Mouse (Mus musculus): ENCODE results near the gene Jak2. TPM values are rescaled to one million over a fixed set of nuclear protein-coding genes. Genes with fewer than 3 reads are reported as not detected.

Gene Jak2
- polyA plus RNA-seq (2016; fragmentation: Nextera tagmentation; extraction: Ambion mirVana) = 6.9 and 7.0 TPM in 2 replicates

- DNase-seq (ENCODE audit: low spot score) = peak; percentile 88
- peaks cover 62% of the 10 kb centered on the region for H3K4me1 ChIP-seq (replicated peaks)
- under 1% methylated on average over 112 of the region's 114 CpGs for WGBS
- H3K9me3 ChIP-seq = no peaks in the 10 kb centered on the region
- H3K4me3 ChIP-seq = peak within 1 kb of the TSS; percentile 90
- H3K27ac ChIP-seq = peak within 1 kb of the TSS; percentile 97
- H3K27me3 ChIP-seq (ENCODE audit: insufficient read depth, poor library complexity, severe bottlenecking) = no peaks in the 10 kb centered on the region
- no peaks in the 10 kb centered on the region for H3K36me3 ChIP-seq
Observed at GRCm38 (mm10) chr19:29251191-29251957, at the start of gene Jak2. Gene Jak2 (plus strand): TSS chr19:29251828.

- H3K4me3 ChIP-seq = no peak overlapping the region
- H3K4me1 ChIP-seq (replicated peaks) = no peaks in the 10 kb centered on the region
- DNase-seq (ENCODE audit: low spot score) = no peak
- H3K27ac ChIP-seq = no peak overlapping the region
- WGBS = 59% methylated on average over 2 of the region's 2 CpGs
- H3K36me3 ChIP-seq = no peaks in the 10 kb centered on the region
- H3K27me3 ChIP-seq (ENCODE audit: insufficient read depth, poor library complexity, severe bottlenecking) = no peaks in the 10 kb centered on the region
- H3K9me3 ChIP-seq = 0 out of 2 replicates have a peak, but pooled peaks cover 4% of the 10 kb centered on the region
Observed at GRCm38 (mm10) chr19:29203337-29203736, 48.3 kb upstream of the Jak2 start.

GRCm38 (mm10) chr19:29204583-29204982, 47.0 kb upstream of the Jak2 start:
- no peak overlapping the region for H3K4me3 ChIP-seq
- no peaks in the 10 kb centered on the region for H3K4me1 ChIP-seq (replicated peaks)
- 0 out of 2 replicates have a peak, but pooled peaks cover 4% of the 10 kb centered on the region for H3K9me3 ChIP-seq
- no peaks in the 10 kb centered on the region for H3K36me3 ChIP-seq
- WGBS = 74% methylated on average over 4 of the region's 4 CpGs
- H3K27ac ChIP-seq = no peak overlapping the region
- no peaks in the 10 kb centered on the region for H3K27me3 ChIP-seq (ENCODE audit: insufficient read depth, poor library complexity, severe bottlenecking)
- no peak for DNase-seq (ENCODE audit: low spot score)

- WGBS = 81% methylated on average over 2 of the region's 2 CpGs
- no peak for DNase-seq (ENCODE audit: low spot score)
- no peaks in the 10 kb centered on the region for H3K27me3 ChIP-seq (ENCODE audit: insufficient read depth, poor library complexity, severe bottlenecking)
Observed at GRCm38 (mm10) chr19:29205267-29205666, 46.4 kb upstream of the Jak2 start.

GRCm38 (mm10) chr19:29209898-29210297, 41.7 kb upstream of the Jak2 start:
- 93% methylated on average over 7 of the region's 7 CpGs for WGBS
- Histone ChIP-seq H3K9me3 (no peaks in the 10 kb centered on the region), H3K27ac (no peak overlapping the region), H3K36me3 (no peaks in the 10 kb centered on the region), H3K4me1 (replicated peaks) (no peaks in the 10 kb centered on the region), H3K4me3 (no peak overlapping the region), H3K27me3 (ENCODE audit: insufficient read depth, poor library complexity, severe bottlenecking) (no peaks in the 10 kb centered on the region)
- DNase-seq (ENCODE audit: low spot score) = no peak

More at GRCm38 (mm10) chr19:29205267-29205666, 46.4 kb upstream of the Jak2 start:
- Histone ChIP-seq H3K4me3 (no peak overlapping the region), H3K36me3 (no peaks in the 10 kb centered on the region), H3K27ac (no peak overlapping the region), H3K4me1 (replicated peaks) (no peaks in the 10 kb centered on the region), H3K9me3 (0 out of 2 replicates have a peak, but pooled peaks cover 4% of the 10 kb centered on the region)

- no peak overlapping the region for H3K27ac ChIP-seq
- H3K4me3 ChIP-seq = no peak overlapping the region
- no peaks in the 10 kb centered on the region for H3K9me3 ChIP-seq
- no peaks in the 10 kb centered on the region for H3K36me3 ChIP-seq
- no peaks in the 10 kb centered on the region for H3K27me3 ChIP-seq (ENCODE audit: insufficient read depth, poor library complexity, severe bottlenecking)
- H3K4me1 ChIP-seq (replicated peaks) = no peaks in the 10 kb centered on the region
- WGBS = 92% methylated on average over 9 of the region's 9 CpGs
- DNase-seq (ENCODE audit: low spot score) = no peak
Observed at GRCm38 (mm10) chr19:29210319-29210718, 41.3 kb upstream of the Jak2 start.

GRCm38 (mm10) chr19:29215811-29216509, 35.7 kb upstream of the Jak2 start:
- DNase-seq (ENCODE audit: low spot score) = no peak
- 53% methylated on average over 8 of the region's 8 CpGs for WGBS
- no peaks in the 10 kb centered on the region for H3K27me3 ChIP-seq (ENCODE audit: insufficient read depth, poor library complexity, severe bottlenecking)
- no peaks in the 10 kb centered on the region for H3K9me3 ChIP-seq
- no peak overlapping the region for H3K27ac ChIP-seq
- no peaks in the 10 kb centered on the region for H3K36me3 ChIP-seq
- H3K4me3 ChIP-seq = no peak overlapping the region
- no peaks in the 10 kb centered on the region; the same call in 1 of the 2 replicates for H3K4me1 ChIP-seq (replicated peaks)

- no peaks in the 10 kb centered on the region for H3K4me1 ChIP-seq (replicated peaks)
- no peaks in the 10 kb centered on the region for H3K36me3 ChIP-seq
- WGBS = 86% methylated on average over 4 of the region's 4 CpGs
- H3K27me3 ChIP-seq (ENCODE audit: insufficient read depth, poor library complexity, severe bottlenecking) = no peaks in the 10 kb centered on the region
- H3K9me3 ChIP-seq = no peaks in the 10 kb centered on the region
- H3K4me3 ChIP-seq = no peak overlapping the region
- DNase-seq (ENCODE audit: low spot score) = no peak
- no peak overlapping the region for H3K27ac ChIP-seq
Observed at GRCm38 (mm10) chr19:29221867-29222266, 29.8 kb upstream of the Jak2 start.

GRCm38 (mm10) chr19:29224968-29225367, 26.7 kb upstream of the Jak2 start:
- H3K4me1 ChIP-seq (replicated peaks) = no peaks in the 10 kb centered on the region
- peaks cover 6% of the 10 kb centered on the region; the same call in 1 of the 2 replicates for H3K27me3 ChIP-seq (ENCODE audit: insufficient read depth, poor library complexity, severe bottlenecking)
- no peak for DNase-seq (ENCODE audit: low spot score)
- no peaks in the 10 kb centered on the region for H3K9me3 ChIP-seq
- H3K27ac ChIP-seq = no peak overlapping the region
- H3K4me3 ChIP-seq = no peak overlapping the region
- no peaks in the 10 kb centered on the region for H3K36me3 ChIP-seq

- 84% methylated on average over 1 of the region's 1 CpGs for WGBS
- H3K4me3 ChIP-seq = no peak overlapping the region
- no peak overlapping the region for H3K27ac ChIP-seq
- no peaks in the 10 kb centered on the region for H3K4me1 ChIP-seq (replicated peaks)
- H3K27me3 ChIP-seq (ENCODE audit: insufficient read depth, poor library complexity, severe bottlenecking) = peaks cover 8% of the 10 kb centered on the region; the same call in 1 of the 2 replicates
- H3K9me3 ChIP-seq = no peaks in the 10 kb centered on the region
- no peak for DNase-seq (ENCODE audit: low spot score)
- H3K36me3 ChIP-seq = no peaks in the 10 kb centered on the region
Observed at GRCm38 (mm10) chr19:29226996-29227395, 24.6 kb upstream of the Jak2 start.

- Histone ChIP-seq H3K4me1 (replicated peaks) (no peaks in the 10 kb centered on the region), H3K4me3 (no peak overlapping the region), H3K27ac (no peak overlapping the region), H3K9me3 (no peaks in the 10 kb centered on the region), H3K36me3 (no peaks in the 10 kb centered on the region), H3K27me3 (ENCODE audit: insufficient read depth, poor library complexity, severe bottlenecking) (peaks cover 8% of the 10 kb centered on the region; the same call in 1 of the 2 replicates)
- DNase-seq (ENCODE audit: low spot score) = no peak
- 71% methylated on average over 9 of the region's 9 CpGs for WGBS
Observed at GRCm38 (mm10) chr19:29227941-29228590, 23.6 kb upstream of the Jak2 start.

- Histone ChIP-seq H3K36me3 (no peaks in the 10 kb centered on the region), H3K4me1 (replicated peaks) (peaks cover 2% of the 10 kb centered on the region), H3K27me3 (ENCODE audit: insufficient read depth, poor library complexity, severe bottlenecking) (peaks cover 8% of the 10 kb centered on the region; the same call in 1 of the 2 replicates), H3K9me3 (no peaks in the 10 kb centered on the region), H3K4me3 (no peak overlapping the region), H3K27ac (no peak overlapping the region)
- DNase-seq (ENCODE audit: low spot score) = no peak
- WGBS = 86% methylated on average over 2 of the region's 2 CpGs
Observed at GRCm38 (mm10) chr19:29228989-29229388, 22.6 kb upstream of the Jak2 start.
